ENCODE assay signal across 27 mouse cellular contexts in the genomic region with DNA sequence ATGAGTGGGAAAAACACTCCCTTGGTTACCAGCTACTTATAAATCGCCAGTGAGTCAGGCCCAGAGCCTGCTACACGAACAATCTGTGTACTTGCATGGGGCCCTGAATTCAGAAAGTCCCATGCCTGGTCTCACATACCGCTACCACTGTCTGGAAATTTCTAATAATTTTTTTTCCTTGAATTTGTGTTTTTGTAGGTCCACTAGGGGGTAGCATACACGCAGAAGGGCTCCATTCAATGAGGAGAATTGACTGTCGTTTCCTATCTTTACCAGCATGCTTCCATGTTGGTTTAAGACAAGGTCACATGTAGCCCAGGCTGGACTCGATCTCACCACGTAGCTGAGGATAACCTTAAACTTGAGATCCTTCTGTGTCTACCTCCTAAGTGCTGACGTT.
DNase-seq lines count a peak whose midpoint lies in the region; ATAC-seq and TF ChIP-seq lines count a peak whose summit lies in the region.
"Had no signal": no experiment of that assay in that cellular context is flagged by ENCODE, and none has a peak within 500 bp of the region (broad histone marks: within the 10 kb centered on the region; RNA-seq: fewer than 3 reads in every experiment).

No protein-coding gene starts in this region.

- H3K9ac ChIP-seq in liver, postnatal 0 days (replicated peaks): no peak overlapping the region
- no peak overlapping the region for H3K9ac ChIP-seq in liver, embryonic 12.5 days
- H3K9ac ChIP-seq in CH12.LX (ENCODE audit: insufficient read depth, low read depth): no peak overlapping the region
- H3K9ac ChIP-seq in forebrain, embryonic 16.5 days (replicated peaks; ENCODE audit: low read depth, low read length): no peak overlapping the region
- H3K9ac ChIP-seq: embryonic facial prominence, embryonic 12.5 days; forebrain, postnatal 0 days; heart, embryonic 15.5 days; hindbrain, embryonic 12.5 days; liver, embryonic 15.5 days; midbrain, embryonic 12.5 days had no signal

- TF ChIP-seq EP300 in liver, postnatal 0 days (IDR thresholded peaks at IDR 0.05; ENCODE audit: low read depth): no peak
- TF ChIP-seq EP300 in CH12.LX (IDR thresholded peaks at IDR 0.05; ENCODE audit: low read length): no peak

- H3K36me3 ChIP-seq in liver, postnatal 0 days (replicated peaks; ENCODE audit: insufficient read depth, low read length): no peaks in the 10 kb centered on the region
- no peaks in the 10 kb centered on the region for H3K36me3 ChIP-seq in liver, embryonic 12.5 days
- H3K36me3 ChIP-seq in CH12.LX (replicated peaks in 1 of 2; ENCODE audit: control insufficient read depth in 1 of 2, insufficient read depth in 1 of 2, low read length in 1 of 2): no peaks in the 10 kb centered on the region
- no peaks in the 10 kb centered on the region for H3K36me3 ChIP-seq in forebrain, embryonic 16.5 days (ENCODE audit: control insufficient read depth, insufficient read depth)
- H3K36me3 ChIP-seq: embryonic facial prominence, embryonic 12.5 days; heart, embryonic 10.5 days; heart, embryonic 15.5 days; hindbrain, embryonic 12.5 days; liver, embryonic 15.5 days; midbrain, embryonic 12.5 days had no signal

- H3K27me3 ChIP-seq in liver, postnatal 0 days (ENCODE audit: insufficient read depth, low read length): no peaks in the 10 kb centered on the region
- H3K27me3 ChIP-seq in liver, embryonic 12.5 days (replicated peaks): peaks cover 3% of the 10 kb centered on the region; the same call in 1 of the 2 replicates
- no peaks in the 10 kb centered on the region for H3K27me3 ChIP-seq in CH12.LX (replicated peaks)
- H3K27me3 ChIP-seq in forebrain, embryonic 16.5 days (replicated peaks; ENCODE audit: control insufficient read depth, insufficient read depth, low read length): no peaks in the 10 kb centered on the region
- H3K27me3 ChIP-seq: embryonic facial prominence, embryonic 12.5 days; hindbrain, embryonic 12.5 days; liver, embryonic 15.5 days; midbrain, embryonic 12.5 days had no signal

- WGBS in liver, postnatal 0 days (ENCODE audit: insufficient replicate concordance): 63% methylated on average over 8 of the region's 8 CpGs
- WGBS in liver, embryonic 12.5 days (ENCODE audit: insufficient replicate concordance): 53% methylated on average over 8 of the region's 8 CpGs
- 82% methylated on average over 8 of the region's 8 CpGs for WGBS in forebrain, embryonic 16.5 days

- peak; percentile 64 for DNase-seq in heart, adult 11 months
- DNase-seq in heart, adult 18-20 months: no peak
- no peak for DNase-seq in liver, postnatal 0 days
- DNase-seq in CH12.LX (ENCODE audit: extremely low read depth) (no peak), R1 (ENCODE audit: low read depth, low spot score) (peak; percentile 17)
- DNase-seq in cerebellum, adult 11-12 months: no peak
- DNase-seq: adrenal gland, adult 2 months; cerebellum, adult 8-10 months; cerebellum, postnatal 25 days; forebrain, postnatal 0 days; kidney, adult 11 months; kidney, postnatal 4 days; layer of hippocampus, adult 9-11 months; liver; lung, postnatal 4 days; thymus, adult 18-20 months; thymus, postnatal 25 days had no signal

- no peak for ATAC-seq in liver, postnatal 0 days
- no peak for ATAC-seq in liver, embryonic 12.5 days
- ATAC-seq in forebrain, embryonic 16.5 days: no peak
- ATAC-seq: activated CD4-positive, CD25-positive, alpha-beta regulatory T cell, adult 4 months; forebrain, postnatal 0 days had no signal

- 0 out of 2 replicates have a peak, but pooled peaks have one; percentile 20 for TF ChIP-seq CTCF in liver, postnatal 0 days (IDR thresholded peaks at IDR 0.05; ENCODE audit: low read depth)
- peak in 1 of 2 experiments; percentile 60; a peak in 2 of 4 replicates for TF ChIP-seq CTCF in CH12.LX (conservative IDR thresholded peaks at IDR 0.05 in 1 of 2, IDR thresholded peaks at IDR 0.05 in 1 of 2; ENCODE audit: low read depth in 2 of 2, low read length in 2 of 2)

- peak; percentile 23 for TF ChIP-seq RAD21 in CH12.LX (IDR thresholded peaks at IDR 0.05; ENCODE audit: low read depth, low read length)

- H3K4me3 ChIP-seq in liver, postnatal 0 days (ENCODE audit: low read depth, low read length): no peak overlapping the region
- H3K4me3 ChIP-seq in liver, embryonic 12.5 days: no peak overlapping the region
- no peak overlapping the region for H3K4me3 ChIP-seq in CH12.LX (replicated peaks in 1 of 3; ENCODE audit: low read depth in 2 of 3, low read length in 2 of 3, poor library complexity in 1 of 3)
- no peak overlapping the region for H3K4me3 ChIP-seq in forebrain, embryonic 16.5 days (replicated peaks; ENCODE audit: low read length)
- H3K4me3 ChIP-seq: embryonic facial prominence, embryonic 12.5 days; heart, embryonic 10.5 days; heart, embryonic 15.5 days; hindbrain, embryonic 12.5 days; liver, embryonic 15.5 days; megakaryocyte, embryonic 14.5 days; midbrain, embryonic 12.5 days had no signal

- TF ChIP-seq POLR2A in CH12.LX (IDR thresholded peaks at IDR 0.05; ENCODE audit: low read depth, low read length): no peak

- H3K4me2 ChIP-seq in liver, postnatal 0 days (ENCODE audit: low read depth, low read length): no peak overlapping the region
- no peak overlapping the region for H3K4me2 ChIP-seq in liver, embryonic 12.5 days
- H3K4me2 ChIP-seq in CH12.LX (ENCODE audit: insufficient read depth, low read depth, poor library complexity, severe bottlenecking): no peak overlapping the region
- no peak overlapping the region for H3K4me2 ChIP-seq in forebrain, embryonic 16.5 days (ENCODE audit: low read length)
- H3K4me2 ChIP-seq: embryonic facial prominence, embryonic 12.5 days; heart, embryonic 15.5 days; hindbrain, embryonic 12.5 days; liver, embryonic 15.5 days; midbrain, embryonic 12.5 days had no signal

- H3K27ac ChIP-seq in liver, postnatal 0 days (ENCODE audit: low read depth): no peak overlapping the region
- no peak overlapping the region for H3K27ac ChIP-seq in liver, embryonic 12.5 days
- H3K27ac ChIP-seq in CH12.LX (ENCODE audit: insufficient read depth, low read depth): no peak overlapping the region
- no peak overlapping the region for H3K27ac ChIP-seq in forebrain, embryonic 16.5 days (ENCODE audit: low read length)
- H3K27ac ChIP-seq: heart, embryonic 10.5 days; heart, embryonic 15.5 days; hindbrain, embryonic 12.5 days; liver, embryonic 15.5 days; midbrain, embryonic 12.5 days had no signal

- no peaks in the 10 kb centered on the region for H3K9me3 ChIP-seq in liver, postnatal 0 days (ENCODE audit: low read length)
- H3K9me3 ChIP-seq in liver, embryonic 12.5 days (replicated peaks): no peaks in the 10 kb centered on the region
- no peaks in the 10 kb centered on the region for H3K9me3 ChIP-seq in CH12.LX (replicated peaks; ENCODE audit: low read length)
- H3K9me3 ChIP-seq in forebrain, embryonic 16.5 days (ENCODE audit: control insufficient read depth, low read length): no peaks in the 10 kb centered on the region
- H3K9me3 ChIP-seq: embryonic facial prominence, embryonic 12.5 days; heart, embryonic 10.5 days; heart, embryonic 15.5 days; hindbrain, embryonic 12.5 days; liver, embryonic 15.5 days; megakaryocyte, embryonic 14.5 days; midbrain, embryonic 12.5 days had no signal

- dilution Hi-C loops in CH12.LX (cut with MboI; ENCODE audit: extremely low pct_ligation_motif_present, extremely low pct_unique_long_range_greater_than_20kb, low sequenced_read_pairs): no loop called here

- in situ Hi-C loops in CH12.LX (cut with MboI; ENCODE audit: low pct_ligation_motif_present, low pct_unique_long_range_greater_than_20kb, low sequenced_read_pairs): no loop called here

- no peaks in the 10 kb centered on the region for H3K4me1 ChIP-seq in liver, postnatal 0 days (ENCODE audit: insufficient read depth)
- H3K4me1 ChIP-seq in liver, embryonic 12.5 days: no peaks in the 10 kb centered on the region
- H3K4me1 ChIP-seq in CH12.LX (ENCODE audit: control insufficient read depth in 1 of 2, insufficient read depth in 2 of 2): no peaks in the 10 kb centered on the region
- H3K4me1 ChIP-seq in forebrain, embryonic 16.5 days (replicated peaks; ENCODE audit: control insufficient read depth, insufficient read depth, low read length): no peaks in the 10 kb centered on the region
- H3K4me1 ChIP-seq: heart, embryonic 15.5 days; hindbrain, embryonic 12.5 days; liver, embryonic 15.5 days; megakaryocyte, embryonic 14.5 days; midbrain, embryonic 12.5 days had no signal

- H3K79me2 ChIP-seq in CH12.LX (replicated peaks; ENCODE audit: control insufficient read depth, extremely low read depth, insufficient read depth, poor library complexity, severe bottlenecking): no peaks in the 10 kb centered on the region

TF ChIP-seq in CH12.LX, 34 proteins besides CTCF, POLR2A, EP300 and RAD21:
- TF ChIP-seq ZNF384 (IDR thresholded peaks at IDR 0.05; ENCODE audit: low read depth, low read length): peak; percentile 73
- TF ChIP-seq UBTF (IDR thresholded peaks at IDR 0.05; ENCODE audit: low read depth, low read length): no peak
- TF ChIP-seq SMC3 (IDR thresholded peaks at IDR 0.05; ENCODE audit: low read depth, low read length): peak; percentile 52; the same call in 1 of the 2 replicates
TF ChIP-seq in CH12.LX: peak in this region for 2.

Comparison
In these comparisons a context has a peak if more than half of its experiments do, and no peak if none do; other contexts are left out.
1. DNase-seq: peak in heart, adult 11 months (single experiment) and R1 (single experiment); none in heart, adult 18-20 months (0 of 2), liver, postnatal 0 days (single experiment), CH12.LX (single experiment) and cerebellum, adult 11-12 months (single experiment).